Mouse (Mus musculus): Measurements from ENCODE around the gene Ralgps1. TPM values are rescaled to one million over a fixed set of nuclear protein-coding genes. Genes with fewer than 3 reads are reported as not detected.
A peak's percentile ranks its signal among the peaks of the same experiment; 100 is the strongest.

Gene Ralgps1
- polyA plus RNA-seq, 1 experiment from 2014 or later: 1.8 TPM

GRCm38 (mm10) chr2:33173686-33174085 lies 197.6 kb downstream of the Ralgps1 start:
- Histone ChIP-seq H3K27me3 (replicated peaks; ENCODE audit: insufficient read depth, low read length) (no peaks in the 10 kb centered on the region), H3K27ac (ENCODE audit: low read length) (no peak overlapping the region), H3K4me2 (replicated peaks; ENCODE audit: low read depth, low read length) (no peak overlapping the region), H3K9me3 (ENCODE audit: low read length) (no peaks in the 10 kb centered on the region), H3K36me3 (ENCODE audit: insufficient read depth, low read length) (no peaks in the 10 kb centered on the region), H3K4me1 (ENCODE audit: insufficient read depth, low read depth, low read length) (no peaks in the 10 kb centered on the region), H3K9ac (replicated peaks; ENCODE audit: low read depth) (no peak overlapping the region), H3K4me3 (ENCODE audit: low read depth, low read length) (no peak overlapping the region)
- TF ChIP-seq CTCF (IDR thresholded peaks at IDR 0.05) (no peak), EP300 (IDR thresholded peaks at IDR 0.05) (no peak)
- no peak for DNase-seq (ENCODE audit: low spot score)
- 94% methylated on average over 7 of the region's 7 CpGs for WGBS
- no peak for ATAC-seq

GRCm38 (mm10) chr2:33173126-33173525 lies 198.2 kb downstream of the Ralgps1 start:
- no peak overlapping the region for H3K9ac ChIP-seq (replicated peaks; ENCODE audit: low read depth)
- DNase-seq (ENCODE audit: low spot score): no peak
- H3K9me3 ChIP-seq (ENCODE audit: low read length): no peaks in the 10 kb centered on the region
- TF ChIP-seq EP300 (IDR thresholded peaks at IDR 0.05) (no peak), CTCF (IDR thresholded peaks at IDR 0.05) (no peak)
- no peak overlapping the region for H3K4me3 ChIP-seq (ENCODE audit: low read depth, low read length)
- no peak for ATAC-seq
- 69% methylated on average over 10 of the region's 10 CpGs for WGBS
- no peaks in the 10 kb centered on the region for H3K4me1 ChIP-seq (ENCODE audit: insufficient read depth, low read depth, low read length)
- no peaks in the 10 kb centered on the region for H3K36me3 ChIP-seq (ENCODE audit: insufficient read depth, low read length)
- H3K27me3 ChIP-seq (replicated peaks; ENCODE audit: insufficient read depth, low read length): no peaks in the 10 kb centered on the region
- no peak overlapping the region for H3K27ac ChIP-seq (ENCODE audit: low read length)
- no peak overlapping the region for H3K4me2 ChIP-seq (replicated peaks; ENCODE audit: low read depth, low read length)

- Histone ChIP-seq H3K27me3 (replicated peaks; ENCODE audit: insufficient read depth, low read length) (no peaks in the 10 kb centered on the region), H3K36me3 (ENCODE audit: insufficient read depth, low read length) (no peaks in the 10 kb centered on the region), H3K4me2 (replicated peaks; ENCODE audit: low read depth, low read length) (no peak overlapping the region), H3K4me3 (ENCODE audit: low read depth, low read length) (no peak overlapping the region), H3K9ac (replicated peaks; ENCODE audit: low read depth) (no peak overlapping the region), H3K9me3 (ENCODE audit: low read length) (no peaks in the 10 kb centered on the region), H3K27ac (ENCODE audit: low read length) (no peak overlapping the region), H3K4me1 (ENCODE audit: insufficient read depth, low read depth, low read length) (peaks cover 4% of the 10 kb centered on the region)
- 55% methylated on average over 10 of the region's 10 CpGs for WGBS
- no peak for ATAC-seq
- TF ChIP-seq CTCF (IDR thresholded peaks at IDR 0.05): no peak
- TF ChIP-seq EP300 (IDR thresholded peaks at IDR 0.05): no peak
- no peak for DNase-seq (ENCODE audit: low spot score)
Measured at GRCm38 (mm10) chr2:33170777-33171565, 200.3 kb downstream of the Ralgps1 start.

GRCm38 (mm10) chr2:33169445-33169844 lies 201.8 kb downstream of the Ralgps1 start:
- 86% methylated on average over 6 of the region's 6 CpGs for WGBS
- Histone ChIP-seq H3K27me3 (replicated peaks; ENCODE audit: insufficient read depth, low read length) (no peaks in the 10 kb centered on the region), H3K9ac (replicated peaks; ENCODE audit: low read depth) (no peak overlapping the region), H3K9me3 (ENCODE audit: low read length) (no peaks in the 10 kb centered on the region), H3K4me1 (ENCODE audit: insufficient read depth, low read depth, low read length) (peaks cover 15% of the 10 kb centered on the region), H3K4me3 (ENCODE audit: low read depth, low read length) (no peak overlapping the region), H3K36me3 (ENCODE audit: insufficient read depth, low read length) (no peaks in the 10 kb centered on the region), H3K27ac (ENCODE audit: low read length) (no peak overlapping the region), H3K4me2 (replicated peaks; ENCODE audit: low read depth, low read length) (no peak overlapping the region)
- ATAC-seq (no peak), DNase-seq (ENCODE audit: low spot score) (no peak)
- TF ChIP-seq EP300 (IDR thresholded peaks at IDR 0.05) (no peak), CTCF (IDR thresholded peaks at IDR 0.05) (no peak)

- no peak overlapping the region for H3K4me3 ChIP-seq (ENCODE audit: low read depth, low read length)
- 62% methylated on average over 3 of the region's 3 CpGs for WGBS
- no peak overlapping the region for H3K27ac ChIP-seq (ENCODE audit: low read length)
- H3K9ac ChIP-seq (replicated peaks; ENCODE audit: low read depth): no peak overlapping the region
- TF ChIP-seq CTCF (IDR thresholded peaks at IDR 0.05): no peak
- TF ChIP-seq EP300 (IDR thresholded peaks at IDR 0.05): no peak
- no peaks in the 10 kb centered on the region for H3K9me3 ChIP-seq (ENCODE audit: low read length)
- no peaks in the 10 kb centered on the region for H3K36me3 ChIP-seq (ENCODE audit: insufficient read depth, low read length)
- H3K4me2 ChIP-seq (replicated peaks; ENCODE audit: low read depth, low read length): no peak overlapping the region
- no peaks in the 10 kb centered on the region for H3K27me3 ChIP-seq (replicated peaks; ENCODE audit: insufficient read depth, low read length)
- DNase-seq (ENCODE audit: low spot score) (no peak), ATAC-seq (no peak)
- H3K4me1 ChIP-seq (ENCODE audit: insufficient read depth, low read depth, low read length): peaks cover 15% of the 10 kb centered on the region
Measured at GRCm38 (mm10) chr2:33167060-33167459, 204.2 kb downstream of the Ralgps1 start.

GRCm38 (mm10) chr2:33165710-33166374 lies 205.4 kb downstream of the Ralgps1 start:
- H3K9ac ChIP-seq (replicated peaks; ENCODE audit: low read depth): no peak overlapping the region
- no peak overlapping the region for H3K4me2 ChIP-seq (replicated peaks; ENCODE audit: low read depth, low read length)
- ATAC-seq: peak; percentile 70
- H3K9me3 ChIP-seq (ENCODE audit: low read length): no peaks in the 10 kb centered on the region
- TF ChIP-seq CTCF (IDR thresholded peaks at IDR 0.05) (no peak), EP300 (IDR thresholded peaks at IDR 0.05) (no peak)
- H3K36me3 ChIP-seq (ENCODE audit: insufficient read depth, low read length): no peaks in the 10 kb centered on the region
- DNase-seq (ENCODE audit: low spot score): peak; percentile 29
- peak overlapping the region; percentile 47 for H3K27ac ChIP-seq (ENCODE audit: low read length)
- WGBS: 36% methylated on average over 7 of the region's 7 CpGs
- peaks cover 15% of the 10 kb centered on the region for H3K4me1 ChIP-seq (ENCODE audit: insufficient read depth, low read depth, low read length)
- H3K4me3 ChIP-seq (ENCODE audit: low read depth, low read length): no peak overlapping the region
- no peaks in the 10 kb centered on the region for H3K27me3 ChIP-seq (replicated peaks; ENCODE audit: insufficient read depth, low read length)
